Mouse (Mus musculus) myocyte (in vitro differentiated cells): ENCODE results near the gene B230307C23Rik. TPM values are rescaled to one million over a fixed set of nuclear protein-coding genes. Genes with fewer than 3 reads are reported as not detected.

Experiments used
- polyA plus RNA-seq: library from polyadenylated mRNA; unstranded; fragments of >200 nt; fragmentation: generic; extraction: Trizol; gene quantifications from one replicate; pipeline ENCODE4 v1.2.1, GENCODE M21; 2012; ENCODE audit warnings: missing spikeins

B230307C23Rik gene
- polyA plus RNA-seq, 1 experiment: 3.0 TPM

Other genes with a start within 250 kb of the B230307C23Rik start
- not detected for gene Ripk4, start 233.5 kb upstream of the B230307C23Rik start, polyA plus RNA-seq
- gene Prdm15, start 145.5 kb upstream of the B230307C23Rik start, polyA plus RNA-seq: 5.4 TPM
- 4.9 TPM for gene C2cd2, start 34.7 kb upstream of the B230307C23Rik start, polyA plus RNA-seq
- 13.9 TPM for gene Zbtb21, start 34.7 kb upstream of the B230307C23Rik start, polyA plus RNA-seq
- 0.50 TPM for gene A630089N07Rik, start 85.1 kb downstream of the B230307C23Rik start, polyA plus RNA-seq